In the genomic region with DNA sequence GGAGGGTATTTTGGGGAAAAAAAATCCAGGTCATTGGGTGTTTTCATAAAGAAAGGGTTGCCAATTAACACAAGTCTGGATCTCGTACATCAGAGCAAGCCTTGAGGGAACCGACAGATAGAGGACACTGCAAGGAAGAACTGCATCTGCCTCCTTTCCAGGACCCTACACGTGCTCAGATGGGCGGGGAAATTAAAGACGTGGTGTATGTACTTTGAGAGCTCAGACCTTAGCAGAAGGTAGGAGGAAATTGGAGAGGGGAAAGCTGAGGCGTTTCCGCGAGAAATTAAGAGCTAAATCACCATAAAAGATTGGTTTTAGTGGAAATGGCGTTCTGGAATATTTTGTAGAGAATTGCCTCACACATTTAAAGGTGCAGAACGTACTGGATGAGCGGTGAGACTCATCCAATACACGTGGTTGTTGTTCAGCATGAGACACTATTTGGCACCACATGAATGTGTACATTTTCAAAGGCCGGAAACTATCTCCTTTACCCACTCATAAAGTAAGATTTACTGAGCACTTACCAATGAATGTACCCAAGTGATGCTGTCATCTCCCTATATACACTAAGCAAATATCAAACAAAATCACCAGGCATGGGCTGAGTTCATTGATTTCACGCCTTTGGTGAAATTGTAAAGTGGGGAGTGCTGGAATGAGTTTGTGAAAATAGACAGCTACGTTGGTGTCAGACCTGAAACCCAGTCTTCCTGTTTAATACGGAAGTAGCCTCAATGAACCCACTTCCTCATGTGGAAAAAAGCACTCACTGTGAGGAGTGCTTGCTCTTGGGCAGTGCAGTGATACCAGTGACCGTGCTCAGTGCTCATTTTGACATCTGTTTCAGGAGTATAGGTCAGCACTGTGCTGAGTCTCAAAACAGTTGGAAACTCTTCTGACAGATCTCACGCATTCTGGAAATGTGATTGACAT, we compare ENCODE assay signal across 8 mouse cellular contexts. TPM values are rescaled to one million over a fixed set of nuclear protein-coding genes. Genes with fewer than 3 reads are reported as not detected.
DNase-seq lines count a peak whose midpoint lies in the region; ATAC-seq and TF ChIP-seq lines count a peak whose summit lies in the region.

No protein-coding gene starts in this region.

- H3K36me3 ChIP-seq in heart, embryonic 13.5 days: peaks cover 24% of the 10 kb centered on the region
- peaks cover 25% of the 10 kb centered on the region for H3K36me3 ChIP-seq in limb, embryonic 14.5 days (ENCODE audit: control insufficient read depth, insufficient read depth, low read length)
- H3K36me3 ChIP-seq in midbrain, embryonic 14.5 days (ENCODE audit: control insufficient read depth, insufficient read depth, low read length): peaks cover 29% of the 10 kb centered on the region

- H3K9ac ChIP-seq in heart, embryonic 13.5 days: peak overlapping the region; percentile 98
- peak overlapping the region; percentile 86 for H3K9ac ChIP-seq in limb, embryonic 14.5 days (ENCODE audit: low read depth, low read length, severe bottlenecking)
- peak overlapping the region; percentile 82 for H3K9ac ChIP-seq in midbrain, embryonic 14.5 days (replicated peaks; ENCODE audit: low read length)

- DNase-seq in spleen, adult 12 weeks (ENCODE audit: low spot score): peak; percentile 9
- DNase-seq in spleen, postnatal 4 days (ENCODE audit: low spot score in 2 of 2): no peak
- peak; percentile 45 for DNase-seq in brain, adult 2 months (ENCODE audit: low read depth, low spot score)
- DNase-seq in limb, embryonic 14.5 days (ENCODE audit: low spot score): no peak
- DNase-seq in midbrain, embryonic 14.5 days: peak; percentile 56
- DNase-seq in gastrocnemius, adult 18-20 months (ENCODE audit: low spot score): no peak
- DNase-seq in layer of hippocampus, postnatal 14 days (ENCODE audit: low spot score in 2 of 2): no peak

- H3K4me3 ChIP-seq in heart, embryonic 13.5 days: peak overlapping the region; percentile 95
- peak overlapping the region; percentile 89 for H3K4me3 ChIP-seq in limb, embryonic 14.5 days (replicated peaks; ENCODE audit: low read length)
- peak overlapping the region; percentile 80 for H3K4me3 ChIP-seq in midbrain, embryonic 14.5 days (replicated peaks; ENCODE audit: low read depth, low read length)

- 32% methylated on average over 18 of the region's 18 CpGs for WGBS in heart, embryonic 13.5 days
- WGBS in limb, embryonic 14.5 days: 33% methylated on average over 18 of the region's 18 CpGs
- WGBS in midbrain, embryonic 14.5 days: 39% methylated on average over 18 of the region's 18 CpGs

- H3K27ac ChIP-seq in heart, embryonic 13.5 days (replicated peaks): peak overlapping the region; percentile 88
- peak overlapping the region; percentile 89 for H3K27ac ChIP-seq in limb, embryonic 14.5 days (replicated peaks; ENCODE audit: low read depth, low read length)
- H3K27ac ChIP-seq in midbrain, embryonic 14.5 days (replicated peaks; ENCODE audit: low read depth, low read length): peak overlapping the region; percentile 90

- no peaks in the 10 kb centered on the region for H3K27me3 ChIP-seq in heart, embryonic 13.5 days (replicated peaks)
- H3K27me3 ChIP-seq in limb, embryonic 14.5 days (ENCODE audit: control insufficient read depth, insufficient read depth, low read length): no peaks in the 10 kb centered on the region
- H3K27me3 ChIP-seq in midbrain, embryonic 14.5 days (ENCODE audit: control insufficient read depth, insufficient read depth, low read length): no peaks in the 10 kb centered on the region

- peak overlapping the region; percentile 90 for H3K4me2 ChIP-seq in heart, embryonic 13.5 days
- peak overlapping the region; percentile 70 for H3K4me2 ChIP-seq in limb, embryonic 14.5 days (replicated peaks; ENCODE audit: low read depth, low read length, severe bottlenecking)
- peak overlapping the region; percentile 82 for H3K4me2 ChIP-seq in midbrain, embryonic 14.5 days (ENCODE audit: low read length)

- no peaks in the 10 kb centered on the region for H3K9me3 ChIP-seq in heart, embryonic 13.5 days
- no peaks in the 10 kb centered on the region for H3K9me3 ChIP-seq in limb, embryonic 14.5 days (ENCODE audit: control insufficient read depth, low read length)
- H3K9me3 ChIP-seq in midbrain, embryonic 14.5 days (ENCODE audit: control insufficient read depth, low read length): no peaks in the 10 kb centered on the region

- ATAC-seq in heart, embryonic 13.5 days (ENCODE audit: extremely low read depth, insufficient number of reproducible peaks, low FRiP score, low TSS enrichment): no peak
- no peak for ATAC-seq in limb, embryonic 14.5 days (ENCODE audit: low FRiP score, low read depth)
- peak; percentile 10; the same call in 1 of the 2 replicates for ATAC-seq in midbrain, embryonic 14.5 days (ENCODE audit: low FRiP score, low TSS enrichment)

- TF ChIP-seq POLR2A in limb, embryonic 14.5 days (IDR thresholded peaks at IDR 0.05; ENCODE audit: borderline replicate concordance, extremely low read depth, insufficient read depth, insufficient read length): no peak

- peaks cover 28% of the 10 kb centered on the region for H3K4me1 ChIP-seq in heart, embryonic 13.5 days
- H3K4me1 ChIP-seq in limb, embryonic 14.5 days (ENCODE audit: control insufficient read depth, insufficient read depth, low read length): peaks cover 4% of the 10 kb centered on the region; the same call in 1 of the 2 replicates
- H3K4me1 ChIP-seq in midbrain, embryonic 14.5 days (ENCODE audit: control insufficient read depth, insufficient read depth, low read length): peaks cover 20% of the 10 kb centered on the region

RNA-seq across cellular contexts. Expression of a gene that starts 0.9 kb away (rescaled TPM):
- 33.4 and 37.7 TPM in 2 replicates for polyA plus RNA-seq in heart, embryonic 13.5 days (2015; fragmentation: Nextera tagmentation; extraction: Ambion mirVana)
- 22.3 and 27.4 TPM in 2 replicates for polyA plus RNA-seq in limb, embryonic 14.5 days (2012; rRNA removed)
- 52.1 and 62.6 TPM in 2 replicates for polyA plus RNA-seq in limb, embryonic 14.5 days (2014; fragmentation: Nextera tagmentation; extraction: Ambion mirVana)
- 40.8 and 42.4 TPM in 2 replicates for polyA plus RNA-seq in midbrain, embryonic 14.5 days (2014; fragmentation: Nextera tagmentation; extraction: Ambion mirVana)
- 10 to 100 TPM; 37.8 to 38.8 TPM for total RNA-seq in gastrocnemius, adult 18-20 months (2021)
- 10 to 100 TPM; 38.9 to 39.7 TPM for total RNA-seq in layer of hippocampus, postnatal 14 days (2021)

RNA-seq across cellular contexts. Expression of a gene that starts 1.8 kb away (rescaled TPM):
- 64.6 and 68.4 TPM in 2 replicates for polyA plus RNA-seq in heart, embryonic 13.5 days (2015; fragmentation: Nextera tagmentation; extraction: Ambion mirVana)
- 66.2 and 70.0 TPM in 2 replicates for polyA plus RNA-seq in limb, embryonic 14.5 days (2012; rRNA removed)
- polyA plus RNA-seq in limb, embryonic 14.5 days (2014; fragmentation: Nextera tagmentation; extraction: Ambion mirVana): 98.7 and 100 TPM in 2 replicates
- 91.9 and 107 TPM in 2 replicates for polyA plus RNA-seq in midbrain, embryonic 14.5 days (2014; fragmentation: Nextera tagmentation; extraction: Ambion mirVana)
- 10 to 100 TPM; 16.5 to 18.6 TPM for total RNA-seq in gastrocnemius, adult 18-20 months (2021)
- total RNA-seq in layer of hippocampus, postnatal 14 days (2021): 10 to 100 TPM; 51.3 to 64.0 TPM

RNA-seq across cellular contexts. Expression of a gene that starts 29.2 kb away (rescaled TPM):
- polyA plus RNA-seq in heart, embryonic 13.5 days (2015; fragmentation: Nextera tagmentation; extraction: Ambion mirVana): 37.3 and 46.6 TPM in 2 replicates
- polyA plus RNA-seq in limb, embryonic 14.5 days (2012; rRNA removed): 52.9 and 55.4 TPM in 2 replicates
- polyA plus RNA-seq in limb, embryonic 14.5 days (2014; fragmentation: Nextera tagmentation; extraction: Ambion mirVana): 45.6 and 51.1 TPM in 2 replicates
- 34.1 and 40.1 TPM in 2 replicates for polyA plus RNA-seq in midbrain, embryonic 14.5 days (2014; fragmentation: Nextera tagmentation; extraction: Ambion mirVana)
- total RNA-seq in gastrocnemius, adult 18-20 months (2021): 1 to 10 TPM; 3.3 to 5.3 TPM
- total RNA-seq in layer of hippocampus, postnatal 14 days (2021): 10 to 100 TPM; 17.6 to 19.2 TPM

Comparison
In these comparisons a context has a peak if more than half of its experiments do, and no peak if none do; other contexts are left out.
1. DNase-seq: peak in spleen, adult 12 weeks (single experiment), brain, adult 2 months (single experiment) and midbrain, embryonic 14.5 days (single experiment); none in spleen, postnatal 4 days (0 of 2), limb, embryonic 14.5 days (single experiment), gastrocnemius, adult 18-20 months (single experiment) and layer of hippocampus, postnatal 14 days (0 of 2).
2. Peak in every context shown above with its lines, with median percentiles within 50 percentile points of each other: H3K27ac ChIP-seq, H3K4me2 ChIP-seq, H3K4me3 ChIP-seq and H3K9ac ChIP-seq.